Mouse (Mus musculus): ENCODE data around the gene Neb. TPM values are rescaled to one million over a fixed set of nuclear protein-coding genes. Genes with fewer than 3 reads are reported as not detected.

The Neb gene
- total and polyA plus RNA-seq, 3 experiments: 0.12 to 0.70 TPM; not detected in 1

- no peaks in the 10 kb centered on the region for H3K4me1 ChIP-seq (ENCODE audit: control insufficient read depth in 1 of 2, insufficient read depth in 2 of 2, low read length in 2 of 2)
- DNase-seq (ENCODE audit: low read depth, low spot score): peak; percentile 51
- no peaks in the 10 kb centered on the region for H3K9me3 ChIP-seq (replicated peaks; ENCODE audit: insufficient read depth, low read length)
- no peak overlapping the region for H3K9ac ChIP-seq (ENCODE audit: control insufficient read depth, low read depth, low read length, poor library complexity, severe bottlenecking)
- no peaks in the 10 kb centered on the region for H3K36me3 ChIP-seq (ENCODE audit: control insufficient read depth in 1 of 2, insufficient read depth in 2 of 2, low read length in 2 of 2)
- H3K27ac ChIP-seq (ENCODE audit: control insufficient read depth, low read depth, low read length): no peak overlapping the region
- H3K4me3 ChIP-seq (ENCODE audit: control insufficient read depth in 1 of 2, insufficient read depth in 1 of 2, low read depth in 2 of 2, low read length in 2 of 2): no peak overlapping the region
- no peaks in the 10 kb centered on the region; a peak in 1 of 4 replicates for H3K27me3 ChIP-seq (ENCODE audit: control insufficient read depth in 1 of 2, insufficient read depth in 2 of 2, low read length in 2 of 2)
- TF ChIP-seq RAD21 (IDR thresholded peaks at IDR 0.05; ENCODE audit: low read depth, low read length) (peak; percentile 89), MAZ (IDR thresholded peaks at IDR 0.05; ENCODE audit: low read depth, low read length) (no peak), ZNF384 (IDR thresholded peaks at IDR 0.05; ENCODE audit: low read depth, low read length) (no peak), SMC3 (IDR thresholded peaks at IDR 0.05; ENCODE audit: low read depth, low read length) (peak; percentile 80), MAX (IDR thresholded peaks at IDR 0.05; ENCODE audit: low read length) (no peak), UBTF (IDR thresholded peaks at IDR 0.05; ENCODE audit: borderline replicate concordance, insufficient read depth, low read depth, low read length) (no peak), ZC3H11A (IDR thresholded peaks at IDR 0.05; ENCODE audit: low read depth, low read length) (peak; percentile 85), CTCF (IDR thresholded peaks at IDR 0.05 in 2 of 3, conservative IDR thresholded peaks at IDR 0.05 in 1 of 3; ENCODE audit: control insufficient read depth in 1 of 3, insufficient read depth in 1 of 3, low read depth in 2 of 3, low read length in 3 of 3, poor library complexity in 1 of 3, severe bottlenecking in 1 of 3) (peak; percentile 44 to 84 (median 63); a peak in 5 of 6 replicates), GABPA (IDR thresholded peaks at IDR 0.05; ENCODE audit: low read depth, low read length) (no peak)
- no peaks in the 10 kb centered on the region for H3K79me2 ChIP-seq (ENCODE audit: control insufficient read depth, insufficient read depth, low read length, poor library complexity)
Measured at GRCm38 (mm10) chr2:52262149-52262548, 116.1 kb downstream of the Neb start.

GRCm38 (mm10) chr2:52252037-52252436, 126.2 kb downstream of the Neb start:
- no peaks in the 10 kb centered on the region for H3K79me2 ChIP-seq (ENCODE audit: control insufficient read depth, insufficient read depth, low read length, poor library complexity)
- H3K27ac ChIP-seq (ENCODE audit: control insufficient read depth, low read depth, low read length): no peak overlapping the region
- H3K4me1 ChIP-seq (ENCODE audit: control insufficient read depth in 1 of 2, insufficient read depth in 2 of 2, low read length in 2 of 2): no peaks in the 10 kb centered on the region
- TF ChIP-seq ZNF384 (IDR thresholded peaks at IDR 0.05; ENCODE audit: low read depth, low read length) (no peak), MYC (IDR thresholded peaks at IDR 0.05; ENCODE audit: low read depth, low read length) (no peak), NELFE (IDR thresholded peaks at IDR 0.05; ENCODE audit: low read depth, low read length) (no peak), POLR2AphosphoS5 (IDR thresholded peaks at IDR 0.05; ENCODE audit: borderline replicate concordance, low read depth, low read length) (no peak), MXI1 (IDR thresholded peaks at IDR 0.05; ENCODE audit: low read depth, low read length) (no peak), USF1 (IDR thresholded peaks at IDR 0.05; ENCODE audit: low read depth, low read length) (no peak), ZMIZ1 (IDR thresholded peaks at IDR 0.05; ENCODE audit: low read depth, low read length) (no peak), POLR2AphosphoS2 (IDR thresholded peaks at IDR 0.05; ENCODE audit: low read length) (no peak), NRF1 (IDR thresholded peaks at IDR 0.05; ENCODE audit: insufficient read depth, low read depth, low read length, poor library complexity, severe bottlenecking) (no peak), CTCF (IDR thresholded peaks at IDR 0.05 in 2 of 3, conservative IDR thresholded peaks at IDR 0.05 in 1 of 3; ENCODE audit: control insufficient read depth in 1 of 3, insufficient read depth in 1 of 3, low read depth in 2 of 3, low read length in 3 of 3, poor library complexity in 1 of 3, severe bottlenecking in 1 of 3) (no peak)
- H3K9ac ChIP-seq (ENCODE audit: control insufficient read depth, low read depth, low read length, poor library complexity, severe bottlenecking): no peak overlapping the region
- H3K36me3 ChIP-seq (ENCODE audit: control insufficient read depth in 1 of 2, insufficient read depth in 2 of 2, low read length in 2 of 2): no peaks in the 10 kb centered on the region
- H3K4me3 ChIP-seq (ENCODE audit: control insufficient read depth in 1 of 2, insufficient read depth in 1 of 2, low read depth in 2 of 2, low read length in 2 of 2): no peak overlapping the region
- no peaks in the 10 kb centered on the region for H3K9me3 ChIP-seq (replicated peaks; ENCODE audit: insufficient read depth, low read length)
- DNase-seq (ENCODE audit: low read depth, low spot score): no peak
- no peaks in the 10 kb centered on the region for H3K27me3 ChIP-seq (ENCODE audit: control insufficient read depth in 1 of 2, insufficient read depth in 2 of 2, low read length in 2 of 2)

All from MEL (cell line).